Comparison of ENCODE assay signal across 18 mouse cellular contexts in genomic region chr1:92271676-92272291, GRCm38 (mm10).
A peak's percentile ranks its signal among the peaks of the same experiment; 100 is the strongest.
DNase-seq lines count a peak whose midpoint lies in the region; ATAC-seq and TF ChIP-seq lines count a peak whose summit lies in the region.
"Had no signal": no experiment of that assay in that cellular context is flagged by ENCODE, and none has a peak within 500 bp of the region (broad histone marks: within the 10 kb centered on the region; RNA-seq: fewer than 3 reads in every experiment).

No protein-coding gene starts in this region.

- peak; percentile 77 for ATAC-seq in neural tube, embryonic 14.5 days (ENCODE audit: low read depth)
- ATAC-seq: lung, postnatal 0 days had no signal

- intact Hi-C loops in left cerebral cortex, postnatal 10 days (cut with DNase I): no loop called here

- no peak overlapping the region for H3K4me3 ChIP-seq in layer of hippocampus, adult 2 months
- H3K4me3 ChIP-seq in hindbrain, embryonic 10.5 days: no peak overlapping the region
- no peak overlapping the region for H3K4me3 ChIP-seq in midbrain, embryonic 10.5 days
- no peak overlapping the region for H3K4me3 ChIP-seq in neural tube, embryonic 14.5 days (ENCODE audit: low read depth, low read length)
- H3K4me3 ChIP-seq: gastrocnemius, adult 2 months; heart, embryonic 15.5 days had no signal

- 41% methylated on average over 9 of the region's 9 CpGs for WGBS in hindbrain, embryonic 10.5 days
- 42% methylated on average over 9 of the region's 9 CpGs for WGBS in midbrain, embryonic 10.5 days
- WGBS in neural tube, embryonic 14.5 days: 32% methylated on average over 9 of the region's 9 CpGs

- no peak overlapping the region for H3K27ac ChIP-seq in layer of hippocampus, adult 2 months
- no peak overlapping the region; the same call in 1 of the 2 replicates for H3K27ac ChIP-seq in hindbrain, embryonic 10.5 days
- 0 out of 2 replicates have a peak overlapping the region, but pooled peaks have one; percentile 33 for H3K27ac ChIP-seq in midbrain, embryonic 10.5 days (replicated peaks)
- peak overlapping the region; percentile 39 for H3K27ac ChIP-seq in neural tube, embryonic 14.5 days (ENCODE audit: low read depth, low read length)
- H3K27ac ChIP-seq: gastrocnemius, adult 2 months; heart, embryonic 15.5 days; kidney, postnatal 0 days had no signal

- no peak overlapping the region for H3K9ac ChIP-seq in neural tube, embryonic 14.5 days (replicated peaks; ENCODE audit: low read depth, low read length)
- H3K9ac ChIP-seq: heart, embryonic 15.5 days had no signal

- no peak overlapping the region for H3K4me2 ChIP-seq in neural tube, embryonic 14.5 days (ENCODE audit: low read depth, low read length)
- H3K4me2 ChIP-seq: heart, embryonic 15.5 days; liver, embryonic 11.5 days had no signal

- H3K9me3 ChIP-seq in hindbrain, embryonic 10.5 days: no peaks in the 10 kb centered on the region
- H3K9me3 ChIP-seq in midbrain, embryonic 10.5 days (replicated peaks): no peaks in the 10 kb centered on the region
- no peaks in the 10 kb centered on the region for H3K9me3 ChIP-seq in neural tube, embryonic 14.5 days (ENCODE audit: control insufficient read depth, low read length)
- H3K9me3 ChIP-seq: G1E; heart, embryonic 15.5 days had no signal

- peak; percentile 33; the same call in 1 of the 2 replicates for TF ChIP-seq CTCF in layer of hippocampus, adult 2 months (conservative IDR thresholded peaks at IDR 0.05)

- H3K27me3 ChIP-seq in hindbrain, embryonic 10.5 days (ENCODE audit: insufficient read depth, poor library complexity, severe bottlenecking): no peaks in the 10 kb centered on the region
- peaks cover 4% of the 10 kb centered on the region; the same call in 1 of the 2 replicates for H3K27me3 ChIP-seq in midbrain, embryonic 10.5 days (ENCODE audit: low read depth, poor library complexity, severe bottlenecking)
- H3K27me3 ChIP-seq in neural tube, embryonic 14.5 days (ENCODE audit: control insufficient read depth, insufficient read depth, low read length): no peaks in the 10 kb centered on the region
- H3K27me3 ChIP-seq: heart, embryonic 15.5 days had no signal

- H3K4me1 ChIP-seq in hindbrain, embryonic 10.5 days (replicated peaks): peaks cover 41% of the 10 kb centered on the region
- H3K4me1 ChIP-seq in midbrain, embryonic 10.5 days: peaks cover 37% of the 10 kb centered on the region
- H3K4me1 ChIP-seq in neural tube, embryonic 14.5 days (ENCODE audit: control insufficient read depth, insufficient read depth, low read length): peaks cover 16% of the 10 kb centered on the region

- H3K36me3 ChIP-seq in hindbrain, embryonic 10.5 days: no peaks in the 10 kb centered on the region
- no peaks in the 10 kb centered on the region for H3K36me3 ChIP-seq in midbrain, embryonic 10.5 days
- no peaks in the 10 kb centered on the region for H3K36me3 ChIP-seq in neural tube, embryonic 14.5 days (ENCODE audit: control insufficient read depth, insufficient read depth, low read length)
- H3K36me3 ChIP-seq: G1E; heart, embryonic 15.5 days had no signal

- DNase-seq in layer of hippocampus, adult 2 months (ENCODE audit: low spot score in 2 of 2): no peak
- DNase-seq in layer of hippocampus, postnatal 14 days (ENCODE audit: low spot score in 2 of 2): no peak
- DNase-seq in hindbrain, embryonic 10.5 days (ENCODE audit: low spot score): peak; percentile 49
- peak; percentile 44 for DNase-seq in midbrain, embryonic 10.5 days (ENCODE audit: low spot score)
- DNase-seq in left cerebral cortex, postnatal 10 days (ENCODE audit: extremely low spot score in 1 of 2, low spot score in 2 of 2): no peak
- DNase-seq in ovary, adult 18-20 months (ENCODE audit: low spot score): no peak
- no peak for DNase-seq in right cerebral cortex, postnatal 36 days (ENCODE audit: low spot score in 2 of 2)
- DNase-seq: cerebellum, postnatal 36 days; gastrocnemius, adult 2 months; heart, adult 11 months; layer of hippocampus, adult 9-11 months; thymus, postnatal 25 days had no signal

Comparison
In these comparisons a context has a peak if more than half of its experiments do, and no peak if none do; other contexts are left out.
1. DNase-seq: peak in hindbrain, embryonic 10.5 days (single experiment) and midbrain, embryonic 10.5 days (single experiment); none in layer of hippocampus, adult 2 months (0 of 2), layer of hippocampus, postnatal 14 days (0 of 2), left cerebral cortex, postnatal 10 days (0 of 2), ovary, adult 18-20 months (single experiment) and right cerebral cortex, postnatal 36 days (0 of 2).
2. H3K27ac ChIP-seq: peak in midbrain, embryonic 10.5 days (single experiment) and neural tube, embryonic 14.5 days (single experiment); none in layer of hippocampus, adult 2 months (single experiment) and hindbrain, embryonic 10.5 days (single experiment).